Mouse (Mus musculus) spleen, adult 12 weeks (tissue): ENCODE data around the gene Cnpy1.

ENCODE experiments used
- DNase-seq: peaks from one replicate; pipeline ENCODE4 v3.0.0; 2022; ENCODE audit warnings: low spot score

Cnpy1 gene

DNA sequence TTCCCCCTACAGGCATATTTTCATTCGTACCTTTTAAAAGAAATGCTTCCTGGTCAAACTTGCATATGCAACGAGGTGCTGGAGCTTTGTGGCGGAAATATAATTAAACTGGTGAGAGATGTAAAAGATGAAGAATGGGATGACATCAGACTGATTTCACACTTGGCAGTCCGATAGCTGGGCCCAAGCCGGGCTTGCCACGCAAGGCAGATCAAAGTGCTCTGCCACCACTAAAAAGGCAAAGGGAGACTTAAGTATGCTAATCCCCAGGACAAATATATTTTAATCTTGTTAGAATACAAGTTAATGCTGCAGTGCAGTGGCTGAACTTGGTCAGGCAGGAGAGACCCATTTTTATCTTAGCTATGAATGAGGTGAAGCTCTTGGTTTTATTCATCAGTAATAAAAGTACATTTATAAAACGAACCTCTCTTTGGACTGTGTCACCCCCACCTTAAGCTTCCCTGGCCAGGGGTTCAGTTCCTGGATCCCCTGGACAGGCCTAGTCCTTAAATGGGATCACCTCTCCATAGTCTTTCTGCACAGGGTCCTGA, 66.3 kb downstream of the Cnpy1 start:
- DNase-seq, result no peak

DNA sequence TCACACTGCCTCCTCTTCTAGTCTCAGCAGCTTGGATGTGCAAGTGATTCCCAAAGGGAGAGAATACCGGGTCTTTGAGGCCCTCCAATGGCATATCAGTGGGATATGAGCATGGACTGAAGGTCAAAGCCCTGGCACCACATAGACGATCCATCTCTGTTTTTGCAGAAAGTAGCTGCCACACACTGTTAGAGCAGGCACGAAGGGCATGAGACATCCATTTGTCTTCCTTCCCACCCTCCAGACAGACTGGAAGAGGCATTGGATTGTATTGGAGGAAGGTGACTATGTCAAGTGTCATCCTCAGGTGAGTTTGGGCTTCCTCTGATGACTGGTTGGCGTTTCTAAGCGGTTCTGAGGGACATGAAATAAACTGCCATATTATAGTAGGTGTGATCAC, 67.3 kb downstream of the Cnpy1 start:
- no peak for DNase-seq

DNA sequence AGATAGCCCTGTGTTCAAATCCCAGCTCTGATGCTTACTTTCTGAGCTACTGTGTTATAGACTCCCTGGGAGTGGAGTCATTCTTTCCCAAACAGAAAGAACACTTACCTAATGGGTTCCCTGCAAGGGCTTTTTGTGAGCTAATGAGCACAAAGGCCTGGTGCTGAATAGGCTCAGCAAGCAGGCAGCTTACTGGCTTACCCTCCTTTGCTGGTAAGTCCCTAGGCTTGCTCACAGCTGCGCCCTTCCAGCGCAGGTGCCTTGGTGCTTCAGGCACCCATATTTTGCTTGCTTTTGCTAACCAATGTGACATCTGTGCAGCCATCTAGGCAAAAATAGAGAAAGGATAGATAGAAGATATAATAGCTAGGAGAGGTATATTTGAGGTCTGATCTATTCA, 69.0 kb downstream of the Cnpy1 start:
- DNase-seq, result no peak

DNA sequence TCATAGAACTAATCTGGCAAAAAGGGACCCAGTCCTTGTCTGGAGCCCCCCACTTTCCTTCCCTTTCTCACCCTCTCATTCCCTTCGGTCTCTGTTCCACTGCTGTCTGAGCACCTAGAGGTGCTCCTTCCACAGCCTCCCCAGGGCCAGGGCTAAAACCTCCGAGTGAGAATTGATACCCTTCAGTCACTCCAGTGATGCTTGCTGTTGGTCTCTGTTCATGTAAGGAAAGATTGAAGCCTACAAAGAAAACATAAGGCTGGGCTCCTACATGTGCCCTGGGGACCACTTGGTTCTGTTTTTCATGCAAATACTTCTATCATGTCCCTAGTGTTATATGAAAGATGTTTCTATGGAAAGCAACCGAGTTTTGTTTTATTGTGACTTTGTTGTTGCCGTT, 69.6 kb downstream of the Cnpy1 start:
- no peak for DNase-seq

DNA sequence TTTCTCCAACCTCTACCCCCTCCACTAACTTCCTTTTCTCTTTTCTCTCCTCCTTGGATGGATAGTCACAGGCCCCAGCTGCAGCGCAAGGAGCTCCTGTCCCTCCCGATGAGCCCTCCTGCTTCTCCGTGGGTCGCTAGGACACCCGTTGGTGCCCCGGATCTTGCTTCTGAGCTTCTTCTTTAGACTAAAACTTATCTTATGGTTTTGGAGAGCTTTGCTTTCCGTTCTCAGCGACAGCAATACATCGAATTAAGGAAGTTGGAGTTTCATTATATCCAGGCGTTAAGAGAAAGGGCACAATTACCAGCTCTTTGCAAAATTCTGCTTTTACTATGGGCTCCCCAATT, 70.1 kb downstream of the Cnpy1 start:
- DNase-seq, result no peak

DNA sequence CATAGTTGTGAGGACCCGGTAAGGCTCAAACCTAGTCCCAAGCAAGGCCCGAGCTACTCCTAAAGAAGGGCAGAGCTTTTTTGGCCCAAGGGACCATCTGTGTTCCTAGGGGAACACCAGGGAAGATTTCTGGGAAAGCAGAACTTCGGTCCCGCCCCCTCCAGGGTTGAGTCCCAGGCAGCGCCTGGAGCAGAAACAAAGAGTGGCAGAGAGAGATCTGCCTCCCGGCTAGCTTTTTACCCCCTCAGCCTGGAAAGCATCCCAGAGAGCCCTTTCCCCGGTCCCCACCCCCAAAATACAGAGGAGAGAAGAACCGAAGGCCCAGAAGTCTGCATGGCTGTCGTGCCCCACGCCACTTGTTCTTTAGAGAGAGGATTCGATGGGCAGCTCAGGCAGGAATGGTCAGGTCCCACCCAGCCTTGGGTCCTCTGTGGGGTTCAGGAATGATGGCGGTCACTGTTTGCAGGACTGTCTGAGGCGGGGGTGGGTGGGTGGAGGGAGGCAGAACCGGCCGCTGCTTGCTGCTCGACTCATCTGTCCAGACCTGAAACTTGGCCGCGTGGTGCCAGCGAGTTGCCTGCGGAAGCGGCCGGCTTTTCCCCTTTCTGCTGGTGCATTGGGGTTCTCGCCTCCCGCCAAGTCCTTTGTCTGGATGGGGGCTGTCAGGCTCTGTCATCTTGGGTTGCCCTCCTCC, 70.6 kb downstream of the Cnpy1 start:
- DNase-seq, result no peak

DNA sequence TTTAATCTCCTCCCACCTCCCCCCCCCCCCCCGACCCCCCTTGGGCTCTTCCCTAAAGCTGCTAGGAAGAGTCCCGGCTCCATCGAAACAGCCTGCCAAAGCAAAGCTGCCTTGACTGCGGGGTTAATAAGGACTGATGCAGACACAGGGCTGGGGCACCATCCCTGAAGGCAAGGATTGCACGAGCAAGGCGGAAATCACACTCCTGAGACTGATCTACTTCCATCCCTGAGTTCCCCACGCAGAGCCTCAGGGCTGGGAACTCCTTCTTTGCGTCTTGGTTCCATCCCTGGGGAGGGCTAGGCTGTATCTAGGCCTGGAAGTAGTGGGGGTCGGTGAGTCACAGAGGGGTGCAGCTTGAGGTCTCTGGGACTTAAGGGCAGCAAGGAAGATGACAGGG, 71.5 kb downstream of the Cnpy1 start:
- no peak for DNase-seq

DNA sequence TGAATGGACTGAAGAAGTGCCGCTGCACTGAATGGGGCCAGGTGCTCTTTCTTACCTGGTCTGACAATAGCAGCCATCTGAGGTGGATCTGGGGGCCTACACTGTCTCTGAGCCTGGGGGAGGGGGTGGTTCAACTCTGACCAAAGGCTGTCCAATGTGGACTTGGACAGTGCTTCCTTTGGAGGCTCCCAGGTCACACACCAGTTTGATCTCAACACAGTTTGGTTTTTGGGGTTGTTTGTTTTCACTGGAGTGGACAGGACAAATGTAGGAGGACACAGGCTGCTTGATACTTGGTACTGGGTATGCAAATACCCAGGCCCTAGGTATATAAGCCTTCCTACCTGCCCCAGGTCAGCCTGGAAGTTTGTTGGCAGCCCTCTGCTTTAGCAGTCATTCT, 71.9 kb downstream of the Cnpy1 start:
- DNase-seq, result no peak

DNA sequence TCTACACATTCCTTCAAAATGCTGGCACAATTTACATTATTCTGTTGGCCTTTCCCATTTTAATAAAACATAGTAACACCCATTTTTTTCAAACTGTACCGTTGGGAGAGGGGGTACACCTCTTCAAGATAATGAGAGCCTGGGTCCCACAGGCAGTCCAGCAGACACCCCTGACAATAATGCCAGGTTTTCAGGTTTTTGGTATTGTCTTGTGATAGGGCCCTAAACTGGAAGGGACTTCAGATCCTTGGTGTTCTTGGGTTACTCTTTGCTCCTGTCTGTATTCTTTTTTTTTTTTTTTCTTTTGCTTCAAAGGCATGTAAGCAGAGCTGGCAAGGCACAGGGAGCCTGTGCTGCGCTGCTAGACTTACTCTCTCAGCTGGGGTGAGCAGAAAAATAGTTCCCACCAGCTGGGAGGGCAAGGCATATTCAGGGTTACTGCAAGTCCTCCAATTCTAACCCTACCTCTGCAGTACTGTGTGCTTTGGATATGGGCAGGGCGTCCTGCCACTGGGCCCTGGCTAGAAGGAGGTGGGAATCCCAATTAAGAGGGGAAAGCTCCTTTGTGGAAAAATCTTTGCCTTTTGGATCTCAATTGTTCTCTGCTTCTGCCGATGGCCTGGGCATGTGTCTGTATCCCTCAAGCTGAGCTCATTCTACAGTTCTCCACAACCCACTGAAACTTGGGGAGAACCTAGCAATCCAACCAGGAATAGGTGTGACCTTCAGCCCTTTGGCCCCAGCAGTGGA, 72.5 kb downstream of the Cnpy1 start:
- no peak for DNase-seq

DNA sequence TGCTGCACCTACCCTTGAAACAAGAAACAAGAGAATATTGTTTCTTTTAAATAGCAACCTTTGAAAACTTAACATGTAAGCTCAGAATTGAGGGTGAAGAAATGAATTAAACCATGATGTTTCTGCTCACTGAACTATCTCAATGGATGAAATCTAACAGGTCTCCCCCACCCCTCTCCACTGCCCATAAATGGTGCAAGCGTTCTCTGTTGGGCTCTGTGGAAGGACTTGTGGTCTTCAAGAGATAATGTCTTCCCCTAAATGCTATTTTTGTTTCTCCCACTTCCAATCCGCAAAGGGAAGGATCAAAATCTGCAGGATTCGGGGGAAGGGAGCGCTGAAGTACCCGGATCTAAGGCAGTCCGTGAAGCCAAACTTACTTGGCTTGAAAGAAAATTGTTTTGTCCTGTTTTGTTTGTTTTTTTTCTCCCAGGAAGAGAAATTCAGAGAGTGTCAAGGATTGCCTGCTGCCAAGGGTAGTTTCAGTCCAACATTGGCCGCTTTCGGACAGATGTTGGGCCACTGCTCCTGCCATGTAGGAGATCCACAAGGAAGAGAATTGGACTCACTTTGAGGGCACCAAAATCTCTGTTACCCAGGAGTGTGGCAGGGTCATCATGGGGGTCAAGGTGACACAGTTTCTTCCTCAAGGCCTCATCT, 73.2 kb downstream of the Cnpy1 start:
- no peak for DNase-seq

DNA sequence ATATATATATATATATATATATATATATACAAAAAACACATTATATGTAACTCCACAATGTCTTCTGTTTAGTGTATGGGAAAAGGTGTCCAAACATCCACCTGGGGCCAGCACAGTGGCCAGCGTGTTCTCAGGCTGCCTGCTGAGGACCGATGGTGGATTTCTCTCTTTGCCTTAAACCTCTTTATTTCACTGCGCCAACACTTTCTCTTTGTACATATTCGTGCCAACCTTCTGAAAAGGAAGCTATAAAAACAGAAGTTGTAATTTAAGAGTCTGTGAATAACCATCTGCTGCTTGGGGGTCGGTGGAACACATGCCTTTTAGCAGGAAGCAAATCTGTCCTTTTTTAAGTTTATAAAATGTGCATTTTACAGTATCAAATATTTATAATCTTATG, 73.9 kb downstream of the Cnpy1 start:
- DNase-seq, result no peak

DNA sequence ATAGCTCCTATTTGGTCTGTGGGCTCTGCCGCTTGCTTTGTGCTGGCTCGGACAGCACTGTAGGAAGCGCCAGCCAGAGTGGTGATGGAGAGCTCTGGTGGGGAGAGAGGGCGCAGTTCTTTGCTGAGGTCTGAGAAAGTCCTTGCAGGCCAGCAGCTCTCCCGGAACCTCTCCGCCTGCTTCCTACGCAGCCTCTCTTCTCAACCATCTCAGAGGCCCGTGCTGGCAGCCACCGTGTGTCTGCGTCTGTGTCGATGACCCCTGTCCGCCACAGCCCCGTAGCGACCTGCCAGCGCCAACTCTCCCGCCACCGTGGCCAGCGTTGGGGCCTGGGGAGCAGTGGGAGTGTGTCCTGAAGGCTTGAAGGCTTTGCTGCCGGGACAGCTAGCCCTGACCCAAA, 74.7 kb downstream of the Cnpy1 start:
- DNase-seq, result no peak

DNA sequence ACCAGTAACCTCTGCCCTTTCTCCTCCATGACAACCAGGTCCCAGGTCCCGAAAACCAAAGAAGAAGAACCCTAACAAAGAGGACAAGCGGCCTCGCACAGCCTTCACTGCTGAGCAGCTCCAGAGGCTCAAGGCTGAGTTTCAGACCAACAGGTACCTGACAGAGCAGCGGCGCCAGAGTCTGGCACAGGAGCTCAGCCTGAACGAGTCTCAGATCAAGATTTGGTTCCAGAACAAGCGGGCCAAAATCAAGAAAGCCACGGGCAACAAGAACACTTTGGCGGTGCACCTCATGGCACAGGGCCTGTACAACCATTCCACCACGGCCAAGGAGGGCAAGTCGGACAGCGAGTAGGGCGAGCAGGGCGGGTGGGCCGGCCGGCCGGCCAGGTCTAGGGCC, 75.5 kb downstream of the Cnpy1 start:
- DNase-seq, result no peak

DNA sequence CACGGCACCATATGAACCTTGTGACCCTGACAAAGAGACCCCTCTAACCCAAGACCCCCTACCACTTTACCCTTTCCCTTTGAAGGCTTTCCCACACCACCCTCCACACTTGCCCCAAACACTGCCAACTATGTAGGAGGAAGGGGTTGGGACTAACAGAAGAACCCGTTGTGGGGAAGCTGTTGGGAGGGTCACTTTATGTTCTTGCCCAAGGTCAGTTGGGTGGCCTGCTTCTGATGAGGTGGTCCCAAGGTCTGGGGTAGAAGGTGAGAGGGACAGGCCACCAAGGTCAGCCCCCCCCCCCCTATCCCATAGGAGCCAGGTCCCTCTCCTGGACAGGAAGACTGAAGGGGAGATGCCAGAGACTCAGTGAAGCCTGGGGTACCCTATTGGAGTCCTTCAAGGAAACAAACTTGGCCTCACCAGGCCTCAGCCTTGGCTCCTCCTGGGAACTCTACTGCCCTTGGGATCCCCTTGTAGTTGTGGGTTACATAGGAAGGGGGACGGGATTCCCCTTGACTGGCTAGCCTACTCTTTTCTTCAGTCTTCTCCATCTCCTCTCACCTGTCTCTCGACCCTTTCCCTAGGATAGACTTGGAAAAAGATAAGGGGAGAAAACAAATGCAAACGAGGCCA, 76.3 kb downstream of the Cnpy1 start:
- no peak for DNase-seq

DNA sequence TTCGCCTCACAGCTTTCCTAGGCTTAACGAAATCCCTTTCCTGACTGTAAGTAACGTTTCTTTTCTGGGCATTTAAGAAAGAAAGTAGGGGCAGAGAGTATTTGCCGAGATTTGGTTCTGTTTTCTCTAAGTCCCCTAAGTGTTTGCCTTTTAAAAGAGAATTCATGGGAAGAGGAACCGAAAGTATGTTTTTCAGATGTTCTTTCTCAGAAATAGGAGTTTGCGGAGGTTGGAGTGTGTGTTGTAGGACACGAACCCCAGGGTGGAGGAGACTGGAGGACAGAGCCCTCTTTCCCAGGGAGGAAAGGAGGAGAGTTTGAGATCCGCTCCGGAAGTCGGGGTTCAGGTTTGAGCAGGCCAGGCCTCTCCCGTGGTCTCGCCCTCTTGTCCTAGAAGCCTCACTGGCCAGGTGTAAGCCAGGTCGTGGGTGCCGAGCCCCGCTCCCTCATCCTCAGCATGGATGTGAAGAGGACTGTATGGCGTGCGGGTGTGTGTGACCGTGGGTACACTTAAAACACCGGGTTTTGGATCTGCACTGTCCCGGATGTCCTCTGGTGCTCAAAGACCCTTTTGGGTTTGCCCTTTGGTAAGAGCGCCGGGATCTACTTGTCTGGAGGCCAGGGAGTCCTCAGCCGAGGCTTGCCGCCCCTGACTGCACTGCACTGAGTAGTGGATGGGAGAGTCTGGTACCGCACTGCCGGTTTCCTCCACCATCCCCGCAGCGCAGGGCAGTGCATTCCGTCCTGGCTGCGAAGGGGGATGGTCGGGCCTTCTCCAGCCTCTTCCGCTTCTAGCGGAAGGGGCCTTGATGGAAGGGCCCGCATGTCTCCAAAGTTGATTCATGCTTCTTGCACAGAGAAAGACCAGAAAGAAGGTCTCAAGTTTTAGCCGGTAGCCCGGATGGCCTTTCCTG, 77.1 kb downstream of the Cnpy1 start:
- DNase-seq, result no peak

DNA sequence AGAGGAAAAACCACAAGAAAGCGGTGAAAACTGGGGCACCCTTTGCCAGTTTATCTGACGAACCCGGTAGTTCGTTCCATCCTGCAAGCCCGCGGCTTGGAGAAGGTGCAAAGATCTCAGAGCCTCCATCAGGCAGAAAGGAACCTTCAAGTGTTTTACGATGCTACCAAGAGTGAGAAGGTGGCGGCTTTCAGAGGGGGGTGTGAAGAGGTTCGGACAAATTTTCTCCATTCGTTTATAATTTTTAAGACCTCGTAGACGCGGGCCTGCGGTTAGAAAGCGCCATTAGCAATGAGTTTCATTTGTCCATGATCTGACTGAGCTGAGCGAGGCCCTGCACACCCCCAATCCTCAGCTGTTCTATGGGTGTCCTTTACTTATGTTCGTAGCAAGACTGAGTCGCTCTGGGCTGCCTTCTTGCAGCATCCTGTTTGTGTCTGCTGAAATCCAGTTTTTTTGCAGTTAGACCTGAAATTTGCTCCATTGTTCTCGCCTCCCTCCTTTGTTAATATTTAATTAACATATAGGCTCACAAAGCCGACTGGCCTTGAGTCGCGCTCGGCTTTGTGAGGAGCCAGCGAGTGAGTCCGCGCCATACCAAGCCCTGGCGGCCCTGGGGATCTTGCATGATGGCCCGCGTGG, 77.9 kb downstream of the Cnpy1 start:
- DNase-seq, result no peak

DNA sequence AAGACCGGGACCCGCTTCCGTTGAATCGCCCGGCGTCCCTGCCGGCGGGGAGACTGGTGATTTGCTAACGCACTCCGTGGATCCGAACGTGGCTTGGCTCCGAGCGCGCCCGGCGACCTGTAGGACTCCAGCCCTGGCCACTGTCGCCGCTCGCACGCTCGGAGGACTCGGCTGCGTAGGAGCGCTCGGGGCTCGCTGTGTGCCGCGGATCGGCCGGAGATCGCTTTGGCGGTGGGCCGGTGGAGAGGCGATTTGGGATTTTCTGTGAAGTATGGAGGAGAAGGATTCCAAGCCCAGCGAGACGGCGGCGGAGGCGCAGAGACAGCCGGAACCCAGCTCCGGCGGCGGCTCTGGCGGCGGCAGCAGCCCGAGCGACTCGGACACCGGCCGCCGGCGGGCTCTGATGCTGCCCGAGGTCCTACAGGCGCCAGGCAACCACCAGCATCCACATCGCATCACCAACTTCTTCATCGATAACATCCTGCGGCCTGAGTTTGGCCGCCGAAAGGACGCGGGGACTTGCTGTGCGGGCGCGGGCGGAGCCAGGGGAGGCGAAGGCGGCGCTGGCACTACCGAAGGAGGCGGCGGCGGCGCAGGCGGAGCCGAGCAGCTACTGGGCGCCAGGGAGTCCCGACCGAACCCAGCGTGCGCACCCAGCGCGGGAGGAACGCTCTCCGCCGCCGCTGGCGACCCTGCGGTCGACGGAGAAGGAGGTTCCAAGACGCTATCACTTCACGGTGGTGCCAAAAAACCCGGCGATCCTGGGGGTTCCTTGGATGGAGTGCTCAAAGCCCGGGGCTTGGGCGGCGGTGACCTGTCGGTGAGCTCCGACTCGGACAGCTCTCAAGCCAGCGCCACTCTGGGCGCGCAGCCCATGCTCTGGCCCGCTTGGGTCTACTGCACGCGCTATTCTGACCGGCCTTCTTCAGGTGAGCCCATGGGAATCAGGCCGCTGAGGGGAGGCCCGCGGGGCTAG, 79.1 kb downstream of the Cnpy1 start:
- no peak for DNase-seq

DNA sequence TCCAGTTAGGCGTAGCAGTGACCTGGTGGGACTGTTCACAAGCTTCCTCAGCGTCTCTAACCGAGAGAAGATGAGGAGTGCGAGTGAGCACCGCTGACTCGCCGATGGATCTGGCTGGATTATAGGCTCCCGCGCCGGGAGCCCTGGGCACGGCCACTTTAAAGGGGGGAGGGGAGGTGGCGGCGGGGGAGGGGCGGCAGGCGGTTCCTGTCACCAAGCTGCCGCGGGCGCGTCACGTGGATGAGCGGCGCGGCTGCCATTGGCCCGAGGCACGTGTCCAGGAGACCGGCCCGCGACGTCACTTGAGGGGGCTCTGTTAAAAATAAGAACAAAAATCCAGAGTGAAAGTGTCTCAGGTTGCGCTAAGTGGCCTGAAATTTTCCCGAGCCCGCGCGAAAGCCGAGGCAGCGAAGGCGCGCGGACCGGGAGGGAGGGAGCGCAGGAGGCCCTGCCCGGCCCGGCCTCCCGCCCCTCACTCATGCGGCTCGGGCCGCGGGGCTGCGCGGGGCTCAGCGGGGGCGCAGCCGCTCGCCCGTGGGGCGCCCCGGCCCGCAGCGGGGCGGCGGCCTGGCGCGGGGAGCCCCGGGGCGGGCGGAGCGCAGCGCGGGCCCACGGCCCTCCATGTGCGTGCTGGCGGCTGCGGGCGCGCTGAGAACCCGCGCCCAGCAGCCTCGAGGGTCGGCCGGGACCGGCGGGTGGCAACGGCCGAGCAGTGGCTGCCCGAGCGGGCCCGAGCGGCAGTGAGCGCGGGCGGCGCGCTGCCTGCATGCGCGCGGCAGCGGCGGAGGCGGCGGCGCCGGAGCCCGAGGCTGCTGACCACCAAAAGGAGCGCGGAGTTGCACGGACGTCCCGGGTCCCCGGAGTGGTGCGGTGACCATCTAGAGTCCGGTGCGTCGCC, 80.0 kb downstream of the Cnpy1 start, which contains the start of gene En2:
Gene En2 (plus strand): TSS at position 337 of the 898 bp plus-strand sequence.
- DNase-seq, result no peak

DNA sequence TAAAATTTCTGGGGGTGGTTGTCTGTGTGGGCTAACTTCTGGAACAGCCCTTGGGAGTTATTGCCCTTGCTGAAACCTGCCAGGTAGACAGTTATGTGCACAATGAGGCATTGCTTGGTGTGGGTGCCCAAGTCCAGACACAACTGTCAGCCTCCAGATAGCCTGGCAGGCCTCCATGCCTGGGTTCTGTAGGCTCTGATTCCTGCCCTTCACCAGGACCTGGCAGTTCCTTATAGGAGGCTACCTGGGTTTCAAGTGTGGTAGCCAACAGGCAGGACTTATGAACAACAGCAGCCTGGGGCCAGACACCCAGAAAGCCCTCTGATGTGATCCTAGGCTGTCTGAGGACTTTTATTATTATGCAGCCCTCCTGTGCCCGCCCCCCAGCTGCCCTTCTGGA, 81.7 kb downstream of the Cnpy1 start:
- DNase-seq, result no peak
